Mouse (Mus musculus): Measurements from ENCODE around the gene Pip5k1b.
"Not testable (repeated sequence)": the region's sequence is repeated elsewhere in the genome, so short reads cannot be mapped to it uniquely, and the experiment has no call there.

The Pip5k1b gene

DNA sequence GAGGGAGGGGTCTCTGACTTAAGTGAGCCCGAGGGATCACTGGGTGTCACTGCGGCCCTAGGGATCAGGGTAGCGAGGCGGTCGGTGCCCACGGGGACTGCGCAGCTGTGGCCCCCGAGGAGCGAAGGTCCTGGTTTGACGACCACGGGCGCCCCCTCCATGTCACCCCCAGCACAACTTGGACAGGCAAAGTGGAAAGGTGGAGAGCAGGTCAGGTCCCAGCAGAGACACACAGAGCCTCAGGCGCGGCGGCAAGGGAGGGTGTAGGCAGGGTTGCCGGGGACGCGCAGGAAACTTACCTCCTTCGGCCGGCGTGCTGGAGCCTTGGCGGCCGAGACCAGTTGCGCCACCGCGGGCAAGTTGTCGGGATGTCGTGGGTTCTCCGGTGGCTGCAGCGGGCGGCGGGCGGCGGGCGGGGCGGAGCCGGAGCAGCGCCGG lies at the start of gene Pip5k1b:
TSS of gene Pip5k1b (minus strand) at position 407 of the 438 bp plus-strand sequence.
- DNase-seq (ENCODE audit: low spot score in 2 of 2) = peak; percentile 63 to 70

DNA sequence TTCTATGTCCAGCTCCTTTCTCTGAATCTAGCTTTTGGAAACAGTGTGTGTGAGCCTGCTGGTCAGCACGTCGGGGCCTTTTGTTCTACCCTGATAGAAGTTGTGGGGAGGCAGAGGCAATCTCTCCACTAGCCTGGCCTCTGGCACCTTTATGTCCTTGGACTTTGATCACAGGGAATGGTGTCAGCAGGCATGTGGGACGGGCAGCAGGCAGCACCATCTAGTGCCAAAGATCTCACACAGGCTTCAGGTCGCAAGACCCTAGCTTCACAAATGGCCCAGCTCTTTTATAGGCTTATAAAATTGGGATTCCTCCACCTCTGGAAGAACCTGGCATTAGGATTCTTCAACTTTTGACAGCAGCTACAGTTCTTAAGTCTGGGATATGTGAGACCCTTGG lies 48.4 kb upstream of the Pip5k1b start:
- no peak for DNase-seq (ENCODE audit: low spot score in 2 of 2)

DNA sequence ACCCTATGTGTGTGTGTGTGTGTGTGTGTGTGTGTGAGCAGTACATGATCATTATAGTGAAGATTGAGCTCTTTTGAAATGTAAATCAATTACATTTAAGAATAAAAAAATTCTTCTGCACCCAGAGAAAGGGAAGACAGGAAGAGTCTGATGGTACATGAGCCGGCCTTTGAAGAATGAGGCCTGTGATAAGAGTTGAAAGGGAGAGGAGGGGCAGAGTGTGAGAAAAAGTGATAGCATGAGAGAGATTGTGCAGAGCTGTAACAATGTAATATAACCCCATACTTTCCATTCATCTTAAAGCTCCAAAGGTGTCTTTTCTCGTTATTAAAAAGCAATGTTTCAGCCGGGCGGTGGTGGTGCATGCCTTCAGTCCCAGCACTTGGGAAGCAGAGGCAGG lies 47.8 kb upstream of the Pip5k1b start:
- no peak for DNase-seq (ENCODE audit: low spot score in 2 of 2)

DNA sequence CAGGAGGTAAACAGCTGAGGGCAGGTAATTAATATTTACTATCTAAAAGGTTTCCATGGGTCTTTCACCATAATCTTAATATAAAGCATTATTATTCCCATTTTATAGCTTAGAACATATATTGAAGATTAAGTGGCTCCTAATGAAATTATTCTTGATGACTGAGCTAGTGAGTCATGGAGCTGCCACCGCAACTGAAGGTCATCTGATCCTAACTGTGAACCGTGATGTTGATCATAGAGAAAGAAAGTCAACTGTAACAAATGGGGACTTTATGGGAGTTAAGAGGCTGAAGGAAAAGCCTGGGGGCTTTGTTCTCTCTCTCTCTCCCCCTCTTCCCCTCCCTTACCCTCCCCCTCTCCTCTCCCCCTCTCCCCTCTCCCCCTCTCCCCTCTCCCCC lies 31.1 kb upstream of the Pip5k1b start:
- no peak for DNase-seq (ENCODE audit: low spot score in 2 of 2)

DNA sequence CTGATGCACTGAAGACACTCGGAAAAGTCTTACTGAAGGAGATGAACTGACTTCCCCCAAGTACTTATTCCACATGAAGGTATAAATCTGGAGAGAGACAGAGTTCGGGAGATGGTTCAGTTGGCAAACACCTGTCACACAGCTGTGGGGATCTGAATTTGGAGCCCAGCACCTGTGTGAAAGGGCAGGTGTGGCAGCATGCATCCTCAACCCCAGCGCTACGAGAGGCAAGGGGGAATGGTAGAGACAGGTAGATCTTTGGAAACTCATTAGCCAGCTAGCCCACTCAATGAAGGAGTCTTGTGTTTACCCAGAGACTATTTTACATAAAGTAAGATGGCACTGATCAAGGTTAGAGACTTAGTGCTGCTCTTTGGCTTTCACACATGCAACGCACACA lies 29.5 kb upstream of the Pip5k1b start:
- DNase-seq (ENCODE audit: low spot score in 2 of 2) = no peak

DNA sequence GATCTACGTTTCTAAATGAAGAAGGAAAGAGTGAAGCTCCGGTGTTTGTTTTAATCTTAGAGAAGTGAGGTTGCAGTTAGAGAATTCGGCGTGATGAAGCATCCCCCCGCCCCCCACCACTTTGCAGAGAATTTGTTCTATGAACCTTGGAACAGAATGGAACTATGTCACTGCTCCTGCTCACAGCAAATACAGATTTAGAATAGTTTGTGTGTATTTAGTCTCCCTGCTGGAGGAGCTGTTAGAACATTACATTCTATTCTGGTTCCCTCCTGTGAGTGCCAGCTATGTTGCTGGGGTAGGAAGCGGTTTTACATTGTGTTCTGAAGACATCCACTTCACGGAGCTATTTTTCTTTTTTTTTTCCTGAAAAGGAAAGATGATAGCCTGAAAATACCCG lies 28.3 kb upstream of the Pip5k1b start:
- DNase-seq (ENCODE audit: low spot score in 2 of 2) = no peak

DNA sequence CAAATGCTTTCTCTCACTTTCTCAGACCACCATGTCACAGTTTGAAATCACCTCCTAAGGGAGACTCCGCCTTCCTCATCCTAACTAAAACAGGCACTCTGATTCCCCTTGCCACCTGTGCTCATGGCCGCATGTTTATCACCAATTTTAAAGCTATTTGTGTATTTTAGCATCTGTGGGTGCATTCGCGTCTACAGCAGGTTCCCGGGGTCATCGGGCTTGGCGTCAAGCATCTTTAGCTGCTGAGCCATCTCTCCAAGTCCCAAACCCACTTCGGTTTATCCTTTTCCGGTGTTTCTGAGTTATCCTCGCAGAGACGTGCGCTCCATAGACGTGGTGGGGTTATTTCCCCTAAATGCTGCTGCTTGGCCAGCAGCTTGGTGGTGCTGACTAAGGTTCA lies 20.5 kb upstream of the Pip5k1b start:
- no peak for DNase-seq (ENCODE audit: low spot score in 2 of 2)

DNA sequence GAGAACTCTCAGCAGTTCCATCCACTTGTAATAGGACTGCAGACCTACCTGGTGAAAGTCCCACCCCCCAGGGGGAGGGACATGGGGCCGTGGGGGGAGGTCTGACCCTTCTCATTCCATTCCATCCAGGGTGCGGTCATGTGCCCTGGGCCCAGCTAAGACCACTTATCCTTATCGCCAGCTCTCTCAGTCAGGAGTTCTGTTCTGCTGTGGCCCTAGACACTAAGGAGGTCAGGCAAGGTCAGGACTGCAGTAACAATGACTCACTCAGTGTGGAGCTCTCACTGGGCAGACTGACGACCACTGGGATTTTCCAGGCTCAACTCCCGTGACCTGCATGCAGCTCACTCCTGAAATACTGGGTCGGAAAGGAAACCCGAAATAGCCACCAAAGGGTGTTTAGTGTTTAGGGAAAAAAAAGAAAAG lies 16.1 kb upstream of the Pip5k1b start:
- no peak for DNase-seq (ENCODE audit: low spot score in 2 of 2)

DNA sequence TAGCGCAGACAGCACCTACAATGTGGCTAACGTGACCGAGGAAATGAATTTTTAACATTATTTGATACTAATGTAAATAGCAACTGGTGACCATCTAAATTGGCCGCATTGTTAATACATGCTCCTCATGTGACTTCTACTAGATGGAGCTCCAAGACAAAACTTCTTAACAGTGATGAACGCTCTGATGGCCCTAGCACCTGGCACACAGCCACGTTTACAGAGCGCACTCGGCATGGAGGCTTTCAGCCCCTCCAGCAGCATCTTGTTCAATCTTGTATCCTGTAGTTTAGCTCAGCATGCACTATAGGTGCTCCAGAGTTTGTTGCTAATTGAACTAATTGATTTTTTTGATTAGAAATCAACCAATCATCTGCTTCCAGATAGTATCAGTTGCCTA lies 15.3 kb upstream of the Pip5k1b start:
- DNase-seq (ENCODE audit: low spot score in 2 of 2) = no peak

DNA sequence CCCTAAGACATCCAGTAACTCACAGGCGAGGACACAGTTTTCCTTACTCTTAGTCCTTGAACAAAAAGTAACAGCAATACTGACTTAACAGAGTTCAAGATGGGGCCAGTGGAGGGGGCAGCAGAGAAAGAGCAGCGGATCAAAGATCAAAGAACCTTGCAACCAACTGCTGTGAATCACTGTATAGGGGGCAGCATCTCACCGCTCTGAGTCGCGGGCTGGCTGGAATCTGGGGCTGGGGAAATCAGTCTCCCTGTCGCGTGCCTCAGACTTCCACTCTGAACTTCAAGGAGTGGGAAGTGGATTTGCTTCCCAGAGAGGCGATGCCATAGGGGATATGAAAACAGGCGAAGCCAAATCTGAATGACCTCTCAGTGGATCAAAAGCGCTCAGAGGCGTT lies 1.8 kb upstream of the Pip5k1b start:
- peak in 1 of 2 experiments; percentile 22 for DNase-seq (ENCODE audit: low spot score in 2 of 2)

DNA sequence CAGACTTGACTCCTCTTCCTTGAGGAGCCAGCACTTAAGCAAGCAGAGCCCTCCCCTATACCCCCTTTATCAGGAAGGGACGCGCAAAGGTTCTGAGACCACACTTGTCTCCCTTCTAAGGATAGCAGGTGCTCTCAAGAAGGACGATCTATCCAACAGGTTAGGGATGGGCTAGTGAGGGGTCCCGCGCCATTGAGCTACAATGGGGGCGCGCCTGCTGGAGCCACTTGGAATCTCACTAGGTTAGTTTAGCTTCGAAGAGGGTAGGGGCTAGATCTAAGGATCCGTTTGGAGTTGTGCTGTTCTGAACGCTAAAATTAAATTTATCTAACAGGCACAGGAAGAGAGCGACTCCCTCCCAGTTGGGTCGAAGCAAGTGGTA lies 904 bp upstream of the Pip5k1b start:
- DNase-seq (ENCODE audit: low spot score in 2 of 2) = peak in 1 of 2 experiments; percentile 17

DNA sequence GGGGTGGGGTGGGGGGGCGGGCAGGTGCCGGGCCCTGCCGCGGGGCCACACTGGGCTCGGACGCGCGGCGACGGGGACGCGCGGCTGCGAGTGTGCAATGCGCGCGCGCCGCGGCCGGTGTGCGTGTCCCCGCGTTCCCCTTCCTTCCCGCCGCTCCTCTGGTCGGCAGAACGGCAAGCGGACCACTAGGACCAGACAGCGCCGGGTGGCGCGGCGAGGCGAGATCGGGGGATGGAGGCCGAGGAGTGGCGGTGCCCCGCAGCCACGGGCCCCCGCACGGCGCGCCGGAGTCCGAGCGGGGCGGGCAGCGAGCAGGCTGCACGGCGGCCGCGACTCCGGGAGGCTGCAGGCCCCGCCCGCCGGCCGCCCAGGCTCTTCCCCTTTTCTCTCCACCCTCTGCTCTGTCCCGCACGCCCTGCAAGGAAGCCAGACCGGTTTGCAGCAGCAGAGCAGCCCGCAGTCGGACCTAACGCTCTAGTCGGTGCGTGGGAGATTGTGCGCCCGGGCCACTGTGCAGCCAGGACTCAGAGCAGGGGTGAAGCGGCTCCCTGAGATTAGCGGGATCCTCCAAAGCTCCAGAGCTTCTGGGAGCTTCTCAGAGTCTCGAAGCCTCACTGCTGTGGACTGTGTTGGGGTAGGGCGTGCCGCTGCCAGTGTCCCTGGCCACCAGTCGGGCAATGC lies 372 bp upstream of the Pip5k1b start:
- DNase-seq (ENCODE audit: low spot score in 2 of 2) = peak; percentile 79 to 80

DNA sequence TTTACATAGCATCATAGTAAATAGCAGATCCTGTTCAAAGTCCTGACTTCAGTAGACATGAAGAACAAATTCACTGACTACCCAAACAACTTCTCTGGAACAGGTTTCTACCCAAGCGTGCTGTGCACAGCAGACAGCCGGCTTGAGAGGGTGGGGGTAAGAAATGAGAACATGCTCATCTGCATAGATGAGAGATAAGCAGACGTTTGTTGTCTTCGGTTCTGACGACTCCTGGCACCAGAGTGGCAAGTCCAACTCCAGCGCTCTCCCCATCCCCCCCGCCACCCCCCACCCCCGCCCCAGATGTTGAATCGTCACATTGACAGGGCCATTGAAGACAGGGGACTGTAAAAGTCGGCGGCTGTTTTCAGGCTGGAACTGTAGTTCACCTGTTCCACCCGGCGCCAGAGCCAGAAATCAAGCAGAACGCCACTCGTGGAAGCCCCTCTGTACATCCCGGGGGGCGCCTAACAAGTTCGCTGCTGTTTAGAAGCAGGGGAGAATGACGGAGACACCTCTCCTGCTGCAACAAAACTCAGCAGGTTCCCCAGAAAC lies 684 bp downstream of the Pip5k1b start:
- DNase-seq (ENCODE audit: low spot score in 2 of 2) = peak; percentile 32 to 54

DNA sequence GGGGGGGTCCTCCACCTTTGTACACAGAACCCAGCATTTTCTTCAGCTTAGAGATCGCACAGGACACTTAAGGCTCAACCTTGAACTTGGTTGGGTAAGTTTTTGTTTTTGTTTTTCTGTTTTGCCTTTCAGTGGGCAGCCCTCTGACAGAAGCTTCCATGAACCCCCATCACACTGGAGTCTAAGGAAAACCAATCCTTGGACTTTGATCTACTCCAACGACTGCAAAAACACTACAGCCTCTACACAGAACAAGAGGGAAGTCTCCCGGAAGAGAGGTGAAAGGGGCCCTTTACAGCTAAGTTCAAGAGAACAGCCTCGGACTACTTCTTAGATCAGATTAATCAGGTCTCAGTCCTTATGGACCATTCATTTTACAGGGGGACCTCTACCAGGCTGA lies 1.2 kb downstream of the Pip5k1b start:
- no peak for DNase-seq (ENCODE audit: low spot score in 2 of 2)

DNA sequence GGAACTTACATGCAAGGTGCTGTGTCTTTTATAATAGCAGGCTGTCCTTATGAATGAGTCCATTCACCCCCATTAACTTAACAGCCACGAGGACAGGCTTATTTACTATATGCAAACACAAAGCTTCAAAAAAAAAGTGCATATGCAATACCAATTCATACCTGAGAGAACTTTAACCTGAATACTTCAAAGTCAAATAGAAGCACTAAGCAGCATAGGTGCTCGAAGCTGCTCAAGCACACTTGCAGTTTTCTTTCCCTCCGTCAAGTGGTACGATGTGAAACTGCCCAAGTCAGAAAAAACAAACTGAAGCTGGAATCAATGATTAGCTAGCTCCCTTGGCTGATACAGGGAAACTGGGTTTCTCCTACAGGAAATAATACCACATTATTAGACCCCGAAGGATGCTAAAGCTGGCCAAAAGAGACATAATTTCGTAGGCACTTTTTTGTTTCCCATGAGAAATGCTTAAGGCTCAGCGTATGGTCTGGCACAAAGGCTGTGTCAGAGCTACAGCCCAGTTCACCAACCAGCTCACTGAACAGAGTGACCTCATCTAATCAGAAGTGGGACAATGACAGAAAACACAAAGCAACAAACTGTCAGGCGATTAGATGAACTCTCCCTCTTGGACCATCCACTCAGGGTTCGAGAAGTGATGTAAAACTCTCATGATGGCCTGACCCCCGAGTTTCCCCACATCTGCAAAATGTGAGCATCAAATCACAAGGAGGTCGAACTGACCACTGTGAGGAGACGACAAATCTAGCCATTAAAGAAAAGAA lies 2.2 kb downstream of the Pip5k1b start:
- DNase-seq (ENCODE audit: low spot score in 2 of 2) = no peak

DNA sequence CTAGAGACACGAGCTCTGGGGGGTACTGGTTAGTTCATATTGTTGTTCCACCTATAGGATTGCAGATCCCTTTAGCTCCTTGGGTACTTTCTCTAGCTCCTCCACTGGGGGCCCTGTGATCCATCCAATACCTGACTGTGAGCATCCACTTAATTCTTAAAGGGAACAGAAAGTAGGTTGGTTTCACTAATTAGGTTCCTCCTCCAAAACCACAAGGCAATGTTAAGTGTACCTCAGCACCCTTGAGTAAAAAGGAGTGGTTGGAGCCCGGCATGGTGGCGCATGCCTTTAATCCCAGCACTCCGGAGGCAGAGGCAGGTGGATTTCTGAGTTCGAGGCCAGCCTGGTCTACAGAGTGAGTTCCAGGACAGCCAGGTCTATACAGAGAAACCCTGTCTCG lies 3.0 kb downstream of the Pip5k1b start:
- not testable (repeated sequence) for DNase-seq (ENCODE audit: low spot score in 2 of 2)

DNA sequence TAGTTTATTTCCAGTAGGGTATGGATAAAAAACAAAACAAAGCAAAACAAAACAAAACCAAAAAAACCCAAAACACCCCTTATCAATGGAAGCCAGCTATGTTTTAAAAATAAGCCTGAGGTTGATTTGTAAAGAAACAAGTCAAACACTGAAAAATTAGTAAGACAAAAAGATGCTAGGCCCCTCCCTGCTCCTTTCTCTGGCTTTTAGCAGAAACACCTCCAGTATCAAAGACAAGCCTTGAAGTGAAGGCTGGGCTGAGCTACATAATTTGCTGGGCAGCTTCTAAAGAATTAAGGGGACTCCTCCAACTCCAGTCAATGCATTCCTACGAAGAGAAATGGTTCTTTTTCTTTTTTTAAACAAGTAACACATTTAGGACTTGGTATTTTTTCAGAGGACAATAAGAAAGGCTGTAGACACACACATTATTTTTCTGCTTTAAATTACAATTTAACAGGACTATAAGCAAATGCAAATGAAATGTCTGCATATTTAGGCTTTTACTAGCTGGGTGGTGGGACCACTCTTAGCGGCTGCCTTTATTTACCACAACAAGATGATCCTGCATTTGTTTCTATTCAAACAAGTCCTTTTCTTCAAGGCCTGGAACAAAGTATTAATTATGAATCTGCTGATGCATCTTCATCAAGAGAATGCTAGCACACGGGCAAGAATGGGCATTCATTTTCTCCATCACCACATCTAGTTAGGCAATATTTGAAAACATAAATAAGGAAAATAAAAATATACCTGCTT lies 4.3 kb downstream of the Pip5k1b start:
- DNase-seq (ENCODE audit: low spot score in 2 of 2) = no peak

DNA sequence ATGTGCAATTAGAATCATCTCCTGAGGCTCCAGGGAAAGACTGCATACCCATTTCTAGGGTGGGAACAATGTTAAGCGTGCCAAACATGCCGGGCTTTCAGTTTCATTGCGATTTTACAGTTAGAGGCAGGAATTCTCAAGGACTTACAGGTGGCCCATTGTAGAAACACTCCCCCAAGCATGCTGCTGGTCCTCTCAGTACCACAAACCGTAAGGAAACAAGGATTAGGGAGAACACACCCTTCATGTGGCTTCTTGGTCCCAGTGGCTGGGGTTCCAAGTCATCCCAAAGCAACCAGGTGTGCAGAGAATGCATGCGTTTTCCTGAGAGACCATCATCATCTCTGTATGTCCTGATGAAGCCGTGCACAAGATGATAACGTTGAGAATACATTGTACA lies 4.9 kb downstream of the Pip5k1b start:
- no peak for DNase-seq (ENCODE audit: low spot score in 2 of 2)

DNA sequence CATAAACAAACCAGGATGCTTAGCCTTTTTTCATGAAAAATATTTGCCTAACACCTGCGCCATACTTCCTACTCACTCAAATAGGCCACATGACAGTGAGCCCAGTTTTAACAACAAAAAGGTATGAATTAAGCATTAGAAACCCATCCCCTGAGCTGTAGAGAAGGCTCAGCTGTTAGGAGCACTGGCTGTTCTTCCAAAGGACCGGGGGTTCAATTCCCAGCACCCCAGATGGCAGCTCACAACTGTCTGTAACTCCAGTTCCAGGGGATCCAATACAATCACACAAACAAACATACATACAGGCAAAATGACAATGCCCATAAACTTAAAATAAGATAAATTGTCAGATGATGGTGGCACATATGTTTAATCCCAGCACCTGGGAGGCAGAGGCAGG lies 5.7 kb downstream of the Pip5k1b start:
- no peak for DNase-seq (ENCODE audit: low spot score in 2 of 2)

DNA sequence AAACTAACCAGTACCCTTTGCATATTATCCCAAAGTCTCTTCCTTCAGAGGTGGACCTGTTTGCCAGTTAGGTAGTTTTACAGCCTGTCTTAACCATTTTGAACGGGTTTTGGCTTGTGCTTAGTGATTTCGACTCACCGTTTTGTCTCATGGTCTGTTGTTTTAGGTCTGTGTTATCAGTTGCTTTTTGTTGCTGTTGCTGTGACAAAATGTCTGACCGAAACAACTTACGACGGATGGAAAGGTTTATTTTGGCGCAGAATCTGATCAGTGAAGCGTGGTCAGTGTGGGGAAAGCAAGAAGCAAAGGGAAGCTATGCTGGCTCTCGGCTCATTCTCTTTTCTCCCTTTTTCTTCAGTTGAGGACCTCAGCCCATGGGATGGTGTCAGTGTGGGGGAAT lies 7.3 kb downstream of the Pip5k1b start:
- no peak for DNase-seq (ENCODE audit: low spot score in 2 of 2)

DNA sequence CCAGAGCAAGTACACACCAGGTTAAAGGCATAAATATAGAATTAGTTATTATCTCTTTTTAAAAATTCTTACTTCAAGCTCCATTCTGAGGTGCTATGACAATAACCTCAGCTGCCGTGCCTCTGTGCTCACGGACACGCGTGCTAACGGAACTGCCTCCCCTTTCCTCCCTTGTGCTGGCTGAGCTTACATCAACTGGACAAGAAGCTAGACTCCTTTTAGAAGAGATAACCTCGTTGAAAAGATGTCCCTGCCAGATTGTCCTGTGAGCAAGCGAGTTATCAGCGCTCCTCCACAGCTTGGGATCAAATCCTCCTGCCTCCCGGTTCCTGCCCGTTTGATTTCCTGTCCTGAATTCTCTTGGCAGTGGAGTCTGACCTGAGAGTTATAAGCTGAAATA lies 9.5 kb downstream of the Pip5k1b start:
- DNase-seq (ENCODE audit: low spot score in 2 of 2) = no peak

All from spleen, postnatal 36 days (tissue).